Mouse (Mus musculus) liver, adult 2 months (tissue): ENCODE results near the gene Prnp.

Experiments
- CTCF ChIP-seq: fragments of 200-500 bp; IDR thresholded peaks from 2 replicates; pipeline ENCODE4 v1.5.1; 2011; ENCODE audit warnings: low read depth, low read length, control low read depth
- POLR2A ChIP-seq: fragments of 200-500 bp; IDR thresholded peaks from 2 replicates; pipeline ENCODE4 v1.6.1; 2011; ENCODE audit warnings: low read length, control low read depth; ENCODE audit not compliant: insufficient read depth; ENCODE audit errors: extremely low read depth

GRCm38 (mm10) chr2:131971098-131971497, 61.4 kb downstream of the Prnp start:
- TF ChIP-seq CTCF (no peak), POLR2A (no peak)
